Mouse (Mus musculus): ENCODE data around the gene Slc15a5. TPM values are rescaled to one million over a fixed set of nuclear protein-coding genes. Genes with fewer than 3 reads are reported as not detected.

The Slc15a5 gene
- total RNA-seq, 1 experiment from 2014 or later: not detected

- no peak for DNase-seq
These were observed 119.5 kb downstream of the Slc15a5 start for GRCm38 (mm10) chr6:137960023-137960778.

- no peak for DNase-seq
These were observed 122.1 kb downstream of the Slc15a5 start for GRCm38 (mm10) chr6:137957630-137958029.

GRCm38 (mm10) chr6:137956783-137957429 is 122.8 kb downstream of the Slc15a5 start:
- DNase-seq: no peak

- DNase-seq: no peak
These were observed 133.2 kb downstream of the Slc15a5 start for GRCm38 (mm10) chr6:137946520-137946919.

DNA sequence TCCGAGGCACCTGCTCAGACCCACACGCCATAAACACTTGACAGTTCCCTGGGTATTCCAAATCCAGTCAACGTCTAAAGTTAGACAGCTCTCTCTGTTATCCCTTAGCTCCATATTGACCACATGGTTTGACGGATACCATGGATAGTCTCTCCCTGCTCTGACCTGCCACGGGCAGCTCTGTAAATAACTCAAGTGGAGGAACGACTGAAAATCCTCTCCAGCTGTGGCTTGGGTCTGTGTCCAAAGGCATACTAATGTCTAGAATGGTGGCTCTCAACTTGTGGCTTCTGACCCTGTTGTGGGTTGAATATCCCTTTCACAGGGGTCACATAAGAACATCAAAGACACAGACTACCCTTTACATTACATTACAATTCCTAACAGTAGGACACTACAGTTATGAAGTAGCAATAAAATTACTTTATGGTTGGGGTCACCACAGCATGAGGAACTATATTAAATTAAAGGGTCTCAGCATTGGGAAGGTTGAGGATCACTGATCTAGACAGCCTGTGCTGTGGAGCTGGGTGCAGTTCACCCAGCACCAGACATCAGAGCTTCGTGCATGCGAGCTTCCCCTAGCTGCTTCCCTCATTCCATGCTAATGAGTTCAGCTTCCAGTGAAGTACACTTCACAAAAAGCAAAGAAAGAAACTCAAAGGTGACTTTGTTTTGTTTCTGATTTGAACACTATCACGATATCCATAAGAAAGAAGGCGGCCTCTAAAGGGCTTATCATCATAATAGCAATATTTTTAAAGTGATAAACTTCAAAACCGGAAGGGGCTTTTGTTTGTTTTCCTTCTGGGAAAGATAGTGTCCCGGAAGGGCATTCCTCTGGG is 139.1 kb downstream of the Slc15a5 start:
- DNase-seq: no peak

- peak; percentile 35 for DNase-seq
These were observed 142.2 kb downstream of the Slc15a5 start for GRCm38 (mm10) chr6:137937541-137937940.

DNA sequence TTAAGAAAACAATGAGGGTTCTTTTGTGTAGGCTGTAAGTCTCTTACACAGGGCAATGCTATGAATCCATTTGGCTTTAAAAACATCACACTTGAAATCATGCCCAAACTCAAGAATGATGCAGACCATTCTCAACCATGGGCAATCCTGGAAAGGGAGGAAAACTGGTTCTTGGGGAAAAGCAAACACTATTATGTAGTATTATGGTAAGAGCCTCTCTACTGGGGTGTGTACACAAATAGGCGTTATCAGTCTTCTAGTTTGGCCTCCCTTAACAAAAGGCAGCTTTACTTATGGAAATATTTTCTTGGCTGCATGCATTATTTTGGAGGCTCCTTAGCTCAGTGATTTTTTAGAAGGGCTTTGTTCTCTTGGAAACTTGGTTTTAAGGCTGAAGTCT is 143.4 kb downstream of the Slc15a5 start:
- DNase-seq: no peak

GRCm38 (mm10) chr6:137935857-137936256 is 143.9 kb downstream of the Slc15a5 start:
- DNase-seq: no peak

GRCm38 (mm10) chr6:137935341-137935740 is 144.4 kb downstream of the Slc15a5 start:
- peak; percentile 72 for DNase-seq

- DNase-seq: peak; percentile 17
These were observed 145.0 kb downstream of the Slc15a5 start for GRCm38 (mm10) chr6:137934545-137935298.

Other genes with a start within 250 kb of the Slc15a5 start
- gene Mgst1, start 60.4 kb upstream of the Slc15a5 start, total RNA-seq (2021): 834 and 1,057 TPM in 2 replicates

Data from adrenal gland, postnatal 14 days (tissue).